8 mouse cellular contexts compared by ENCODE assay signal in genomic region chr11:72041768-72042607, GRCm38 (mm10). TPM values are rescaled to one million over a fixed set of nuclear protein-coding genes. Genes with fewer than 3 reads are reported as not detected.
DNase-seq lines count a peak whose midpoint lies in the region; ATAC-seq and TF ChIP-seq lines count a peak whose summit lies in the region.

Pimreg (plus strand) TSS chr11:72042032.

- H3K9me3 ChIP-seq in limb, embryonic 15.5 days, result no peaks in the 10 kb centered on the region
- H3K9me3 ChIP-seq in midbrain, postnatal 0 days (ENCODE audit: low read length), result no peaks in the 10 kb centered on the region

- WGBS in kidney, adult 2 months, result 2% methylated on average over 52 of the region's 52 CpGs
- under 1% methylated on average over 52 of the region's 52 CpGs for whole genome bisulfite sequencing in limb, embryonic 15.5 days
- 1% methylated on average over 51 of the region's 52 CpGs for WGBS in midbrain, postnatal 0 days

- no peaks in the 10 kb centered on the region for H3K4me1 ChIP-seq in kidney, adult 2 months (ENCODE audit: control insufficient read depth, insufficient read depth, low read length)
- H3K4me1 ChIP-seq in limb, embryonic 15.5 days, result peaks cover 25% of the 10 kb centered on the region
- H3K4me1 ChIP-seq in midbrain, postnatal 0 days (ENCODE audit: insufficient read depth, low read length), result peaks cover 21% of the 10 kb centered on the region; the same call in 1 of the 2 replicates

- peak within 1 kb of the TSS; percentile 44 for H3K9ac ChIP-seq in limb, embryonic 15.5 days
- H3K9ac ChIP-seq in midbrain, postnatal 0 days (replicated peaks; ENCODE audit: low read length, poor library complexity, severe bottlenecking), result peak within 1 kb of the TSS; percentile 52

- H3K27ac ChIP-seq in kidney, adult 2 months (ENCODE audit: insufficient read depth, low read depth, low read length), result no peak within 1 kb of the TSS
- H3K27ac ChIP-seq in limb, embryonic 15.5 days, result peak within 1 kb of the TSS; percentile 47
- H3K27ac ChIP-seq in midbrain, postnatal 0 days (ENCODE audit: low read depth, low read length), result no peak within 1 kb of the TSS

- peak; percentile 89 for ATAC-seq in limb, embryonic 15.5 days (ENCODE audit: insufficient number of reproducible peaks, low FRiP score, low TSS enrichment, low read depth)
- peak; percentile 89 for ATAC-seq in midbrain, postnatal 0 days (ENCODE audit: low FRiP score)

- peak within 1 kb of the TSS; percentile 96 for H3K4me2 ChIP-seq in limb, embryonic 15.5 days
- H3K4me2 ChIP-seq in midbrain, postnatal 0 days (ENCODE audit: low read depth, low read length, poor library complexity, severe bottlenecking), result peak within 1 kb of the TSS; percentile 85

- TF ChIP-seq CTCF in kidney, adult 2 months (conservative IDR thresholded peaks at IDR 0.05; ENCODE audit: insufficient read depth, insufficient read length, low read depth, low read length), result 0 out of 2 replicates have a peak, but pooled peaks have one; percentile 9
- TF ChIP-seq CTCF in midbrain, postnatal 0 days (IDR thresholded peaks at IDR 0.05), result peak; percentile 46

- H3K4me3 ChIP-seq in kidney, adult 2 months (ENCODE audit: insufficient read depth, low read depth, low read length), result peak within 1 kb of the TSS; percentile 57
- H3K4me3 ChIP-seq in limb, embryonic 15.5 days, result peak within 1 kb of the TSS; percentile 70
- peak within 1 kb of the TSS; percentile 55 for H3K4me3 ChIP-seq in midbrain, postnatal 0 days (ENCODE audit: low read depth, low read length)

- no peaks in the 10 kb centered on the region for H3K36me3 ChIP-seq in kidney, adult 2 months (ENCODE audit: control insufficient read depth, insufficient read depth, low read length)
- peaks cover 21% of the 10 kb centered on the region for H3K36me3 ChIP-seq in limb, embryonic 15.5 days
- 0 out of 2 replicates have a peak, but pooled peaks cover 3% of the 10 kb centered on the region for H3K36me3 ChIP-seq in midbrain, postnatal 0 days (ENCODE audit: insufficient read depth, low read length)

- peak; percentile 80 for DNase-seq in layer of hippocampus, adult 11-12 months (ENCODE audit: low spot score)
- DNase-seq in layer of hippocampus, adult 9-10 months (ENCODE audit: low spot score), result no peak
- DNase-seq in embryo, embryonic 9.5 days (ENCODE audit: extremely low spot score), result peak; percentile 95
- peak; percentile 82 for DNase-seq in heart, adult 18-20 months
- DNase-seq in kidney, adult 2 months, result peak; percentile 73
- DNase-seq in midbrain, postnatal 0 days (ENCODE audit: low spot score), result peak; percentile 95
- DNase-seq in spleen, postnatal 14 days (ENCODE audit: low spot score in 2 of 2), result peak; percentile 58 to 63

- no peak for TF ChIP-seq POLR2A in kidney, adult 2 months (IDR thresholded peaks at IDR 0.05; ENCODE audit: low read depth, low read length)

- no peaks in the 10 kb centered on the region for H3K27me3 ChIP-seq in kidney, adult 2 months (replicated peaks; ENCODE audit: control insufficient read depth, insufficient read depth, low read length)
- peaks cover 9% of the 10 kb centered on the region; the same call in 1 of the 2 replicates for H3K27me3 ChIP-seq in limb, embryonic 15.5 days
- H3K27me3 ChIP-seq in midbrain, postnatal 0 days (ENCODE audit: insufficient read depth, low read length), result no peaks in the 10 kb centered on the region

RNA-seq across cellular contexts. Expression of gene Pimreg, which starts in this region (rescaled TPM):
- total RNA-seq in heart, adult 18-20 months (2021), result under 1 TPM; 0.33 to 0.74 TPM
- polyA plus RNA-seq in kidney, adult 2 months (2012; rRNA removed), result 0.39 and 0.55 TPM in 2 replicates
- polyA plus RNA-seq in limb, embryonic 15.5 days (2015; fragmentation: Nextera tagmentation; extraction: Ambion mirVana), result 79.2 and 86.1 TPM in 2 replicates
- total RNA-seq in midbrain, postnatal 0 days (2014; rRNA removed), result 10.2 and 10.9 TPM in 2 replicates
- polyA plus RNA-seq in midbrain, postnatal 0 days (2015; fragmentation: Nextera tagmentation; extraction: Ambion mirVana), result 11.5 and 13.0 TPM in 2 replicates

Comparison
In these comparisons a context has a peak if more than half of its experiments do, and no peak if none do; other contexts are left out.
1. Peak in DNase-seq in heart, adult 18-20 months; RNA of the gene not detected or under 1 TPM.
2. Peak in DNase-seq and H3K4me3 ChIP-seq in kidney, adult 2 months; RNA of the gene not detected or under 1 TPM.